Mouse (Mus musculus): ENCODE data around the gene Slc22a16. TPM values are rescaled to one million over a fixed set of nuclear protein-coding genes. Genes with fewer than 3 reads are reported as not detected.

Gene Slc22a16
- total and polyA plus RNA-seq, 2 experiments from 2014 or later = not detected

GRCm38 (mm10) chr10:40643126-40643525 lies 73.0 kb downstream of the Slc22a16 start:
- H3K27me3 ChIP-seq (ENCODE audit: insufficient read depth, low read length) = no peaks in the 10 kb centered on the region
- no peak overlapping the region for H3K27ac ChIP-seq (ENCODE audit: low read depth, low read length)
- H3K9me3 ChIP-seq (ENCODE audit: low read length) = no peaks in the 10 kb centered on the region
- no peak overlapping the region for H3K9ac ChIP-seq
- H3K4me1 ChIP-seq (ENCODE audit: insufficient read depth) = peaks cover 5% of the 10 kb centered on the region; the same call in 1 of the 2 replicates
- no peaks in the 10 kb centered on the region for H3K36me3 ChIP-seq (ENCODE audit: insufficient read depth)
- WGBS = 87% methylated on average over 5 of the region's 5 CpGs
- DNase-seq (no peak), ATAC-seq (no peak)
- no peak overlapping the region for H3K4me3 ChIP-seq (ENCODE audit: low read depth, low read length)
- TF ChIP-seq CTCF (IDR thresholded peaks at IDR 0.05; ENCODE audit: low read depth) = no peak
- no peak overlapping the region for H3K4me2 ChIP-seq (ENCODE audit: low read depth)

GRCm38 (mm10) chr10:40644456-40644855 lies 74.3 kb downstream of the Slc22a16 start:
- H3K4me2 ChIP-seq (ENCODE audit: low read depth) = no peak overlapping the region
- 80% methylated on average over 9 of the region's 9 CpGs for WGBS
- H3K4me3 ChIP-seq (ENCODE audit: low read depth, low read length) = no peak overlapping the region
- no peaks in the 10 kb centered on the region for H3K36me3 ChIP-seq (ENCODE audit: insufficient read depth)
- H3K4me1 ChIP-seq (ENCODE audit: insufficient read depth) = peaks cover 2% of the 10 kb centered on the region; the same call in 1 of the 2 replicates
- H3K9ac ChIP-seq = no peak overlapping the region
- ATAC-seq (no peak), DNase-seq (no peak)
- no peaks in the 10 kb centered on the region for H3K9me3 ChIP-seq (ENCODE audit: low read length)
- no peak for TF ChIP-seq CTCF (IDR thresholded peaks at IDR 0.05; ENCODE audit: low read depth)
- no peak overlapping the region for H3K27ac ChIP-seq (ENCODE audit: low read depth, low read length)
- H3K27me3 ChIP-seq (ENCODE audit: insufficient read depth, low read length) = no peaks in the 10 kb centered on the region

GRCm38 (mm10) chr10:40645346-40645745 lies 75.2 kb downstream of the Slc22a16 start:
- H3K9ac ChIP-seq = no peak overlapping the region
- no peaks in the 10 kb centered on the region for H3K9me3 ChIP-seq (ENCODE audit: low read length)
- H3K36me3 ChIP-seq (ENCODE audit: insufficient read depth) = no peaks in the 10 kb centered on the region
- ATAC-seq = no peak
- no peaks in the 10 kb centered on the region for H3K27me3 ChIP-seq (ENCODE audit: insufficient read depth, low read length)
- 70% methylated on average over 1 of the region's 1 CpGs for WGBS
- H3K4me1 ChIP-seq (ENCODE audit: insufficient read depth) = no peaks in the 10 kb centered on the region
- no peak for TF ChIP-seq CTCF (IDR thresholded peaks at IDR 0.05; ENCODE audit: low read depth)
- no peak overlapping the region for H3K27ac ChIP-seq (ENCODE audit: low read depth, low read length)
- no peak overlapping the region for H3K4me3 ChIP-seq (ENCODE audit: low read depth, low read length)
- H3K4me2 ChIP-seq (ENCODE audit: low read depth) = no peak overlapping the region
- DNase-seq = no peak

GRCm38 (mm10) chr10:40648776-40649175 lies 78.6 kb downstream of the Slc22a16 start:
- 71% methylated on average over 12 of the region's 12 CpGs for WGBS
- H3K27ac ChIP-seq (ENCODE audit: low read depth, low read length) = no peak overlapping the region
- no peak; the same call in 1 of the 2 replicates for ATAC-seq

GRCm38 (mm10) chr10:40649634-40650033 lies 79.5 kb downstream of the Slc22a16 start:
- ATAC-seq = peak; percentile 43; the same call in 1 of the 2 replicates
- H3K27me3 ChIP-seq (ENCODE audit: insufficient read depth, low read length) = no peaks in the 10 kb centered on the region
- H3K4me2 ChIP-seq (ENCODE audit: low read depth) = no peak overlapping the region
- no peak overlapping the region for H3K9ac ChIP-seq
- H3K36me3 ChIP-seq (ENCODE audit: insufficient read depth) = no peaks in the 10 kb centered on the region
- TF ChIP-seq CTCF (IDR thresholded peaks at IDR 0.05; ENCODE audit: low read depth) = peak; percentile 57
- peak; percentile 75 for DNase-seq
- H3K9me3 ChIP-seq (ENCODE audit: low read length) = no peaks in the 10 kb centered on the region
- no peak overlapping the region for H3K27ac ChIP-seq (ENCODE audit: low read depth, low read length)
- H3K4me1 ChIP-seq (ENCODE audit: insufficient read depth) = peaks cover 3% of the 10 kb centered on the region; the same call in 1 of the 2 replicates
- 42% methylated on average over 4 of the region's 4 CpGs for WGBS
- no peak overlapping the region for H3K4me3 ChIP-seq (ENCODE audit: low read depth, low read length)

More at GRCm38 (mm10) chr10:40648776-40649175, 78.6 kb downstream of the Slc22a16 start:
- TF ChIP-seq CTCF (IDR thresholded peaks at IDR 0.05; ENCODE audit: low read depth) = no peak
- no peak for DNase-seq
- Histone ChIP-seq H3K27me3 (ENCODE audit: insufficient read depth, low read length) (no peaks in the 10 kb centered on the region), H3K36me3 (ENCODE audit: insufficient read depth) (no peaks in the 10 kb centered on the region), H3K9me3 (ENCODE audit: low read length) (no peaks in the 10 kb centered on the region), H3K4me3 (ENCODE audit: low read depth, low read length) (no peak overlapping the region), H3K4me2 (ENCODE audit: low read depth) (no peak overlapping the region), H3K9ac (no peak overlapping the region), H3K4me1 (ENCODE audit: insufficient read depth) (peaks cover 3% of the 10 kb centered on the region; the same call in 1 of the 2 replicates)

- 42% methylated on average over 2 of the region's 2 CpGs for WGBS
- TF ChIP-seq CTCF (IDR thresholded peaks at IDR 0.05; ENCODE audit: low read depth) = no peak
- H3K9ac ChIP-seq = no peak overlapping the region
- ATAC-seq = no peak
- no peak overlapping the region for H3K27ac ChIP-seq (ENCODE audit: low read depth, low read length)
- peaks cover 3% of the 10 kb centered on the region; the same call in 1 of the 2 replicates for H3K4me1 ChIP-seq (ENCODE audit: insufficient read depth)
- no peaks in the 10 kb centered on the region for H3K36me3 ChIP-seq (ENCODE audit: insufficient read depth)
- H3K4me3 ChIP-seq (ENCODE audit: low read depth, low read length) = no peak overlapping the region
- H3K9me3 ChIP-seq (ENCODE audit: low read length) = no peaks in the 10 kb centered on the region
- H3K4me2 ChIP-seq (ENCODE audit: low read depth) = no peak overlapping the region
- no peak for DNase-seq
- no peaks in the 10 kb centered on the region for H3K27me3 ChIP-seq (ENCODE audit: insufficient read depth, low read length)
These were observed 81.5 kb downstream of the Slc22a16 start for GRCm38 (mm10) chr10:40651676-40652075.

Other genes with a start within 250 kb of the Slc22a16 start
- gene Cdk19, start 230.8 kb upstream of the Slc22a16 start, total RNA-seq (2014; rRNA removed) = 33.7 and 37.5 TPM in 2 replicates
- 11.0 and 11.5 TPM in 2 replicates for gene Cdk19, start 230.8 kb upstream of the Slc22a16 start, polyA plus RNA-seq (2015; fragmentation: Nextera tagmentation; extraction: Ambion mirVana)
- 1.9 and 3.7 TPM in 2 replicates for gene Ddo, start 59.7 kb downstream of the Slc22a16 start, total RNA-seq (2014; rRNA removed)
- gene Ddo, start 59.7 kb downstream of the Slc22a16 start, polyA plus RNA-seq (2015; fragmentation: Nextera tagmentation; extraction: Ambion mirVana) = 1.2 and 3.1 TPM in 2 replicates
- gene Mettl24, start 112.9 kb downstream of the Slc22a16 start, total RNA-seq (2014; rRNA removed) = 0.85 TPM in 1 of 2 replicates, not detected in the other
- 0.77 and 0.87 TPM in 2 replicates for gene Mettl24, start 112.9 kb downstream of the Slc22a16 start, polyA plus RNA-seq (2015; fragmentation: Nextera tagmentation; extraction: Ambion mirVana)

Measured in forebrain, postnatal 0 days (tissue).